Mouse (Mus musculus): ENCODE measurements at regions not wholly inside any gene's neighbourhood (a gene's known extent, or its start where the extent isn't known, plus 50 kb on each side); places are given as distances from the start of the nearest gene placed in this dataset.

DNA sequence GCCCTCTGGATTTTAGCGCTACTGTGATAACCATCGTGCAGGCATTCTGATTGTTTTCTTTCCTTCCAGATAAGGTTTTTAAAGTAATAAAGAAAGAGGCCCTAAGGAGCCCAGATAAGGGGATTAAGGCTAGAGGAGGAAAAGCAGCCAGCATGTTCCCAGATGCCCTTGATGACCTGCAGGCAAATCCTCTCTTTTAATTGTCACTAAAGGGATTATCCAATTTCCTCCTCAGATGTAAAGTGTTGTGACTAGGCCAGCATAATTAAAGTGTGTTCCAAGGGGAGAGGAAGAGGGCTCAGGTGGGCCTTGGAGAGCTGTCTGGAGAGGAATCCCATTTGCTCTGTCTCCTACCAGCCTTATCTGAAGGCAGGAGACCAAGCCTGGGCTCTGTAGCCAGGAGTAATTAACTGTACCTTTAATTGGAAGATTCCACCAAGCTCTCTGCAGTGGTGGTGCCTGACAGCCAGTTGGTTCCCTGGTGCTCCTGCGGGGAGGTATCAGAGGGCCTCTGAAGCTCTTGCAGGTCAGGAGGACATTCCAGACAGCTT, 644.2 kb downstream of the Tbc1d22a start:
- TF ChIP-seq CTCF (IDR thresholded peaks at IDR 0.05; ENCODE audit: borderline replicate concordance, insufficient read depth, low read length): no peak
- no peak for TF ChIP-seq POLR2A (IDR thresholded peaks at IDR 0.05; ENCODE audit: low read depth, low read length)
